Mouse (Mus musculus): Measurements from ENCODE around the gene Fmo4.
"Not testable (repeated sequence)": the region's sequence is repeated elsewhere in the genome, so short reads cannot be mapped to it uniquely, and the experiment has no call there.

DNA sequence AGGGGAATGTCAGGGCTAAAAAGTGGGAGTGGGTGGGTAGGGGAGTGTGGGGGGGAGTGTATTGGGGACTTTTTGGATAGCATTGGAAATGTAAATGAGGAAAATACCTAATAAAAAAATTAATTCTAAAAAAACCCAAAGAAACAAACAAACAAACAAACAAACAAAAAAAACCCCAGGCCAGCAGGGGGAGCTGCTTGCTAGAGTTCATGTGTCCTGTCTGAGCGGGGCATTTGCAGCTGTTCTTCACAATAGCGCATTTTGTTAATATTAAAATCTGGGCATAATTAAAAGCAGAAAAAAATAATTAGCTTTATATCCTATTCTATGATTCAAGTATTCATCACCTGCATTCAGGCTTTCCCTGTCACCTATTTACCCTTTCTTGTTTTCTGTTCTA is 32.7 kb downstream of the Fmo4 start:
- not testable (repeated sequence) for TF ChIP-seq POLR2A (IDR thresholded peaks at IDR 0.05; ENCODE audit: low read depth, low read length)
- peak; percentile 33; the same call in 1 of the 2 replicates for TF ChIP-seq CTCF (IDR thresholded peaks at IDR 0.05; ENCODE audit: extremely low read depth, insufficient read length, insufficient replicate concordance, low read depth, low read length)
